Mouse (Mus musculus): ENCODE measurements at regions not wholly inside any gene's neighbourhood (a gene's known extent, or its start where the extent isn't known, plus 50 kb on each side); places are given as distances from the start of the nearest gene placed in this dataset.

- TF ChIP-seq CTCF (IDR thresholded peaks at IDR 0.05 in 2 of 3, conservative IDR thresholded peaks at IDR 0.05 in 1 of 3; ENCODE audit: control insufficient read depth in 1 of 3, insufficient read depth in 1 of 3, low read depth in 2 of 3, low read length in 3 of 3, poor library complexity in 1 of 3, severe bottlenecking in 1 of 3) = no peak
- TF ChIP-seq MAZ (IDR thresholded peaks at IDR 0.05; ENCODE audit: low read depth, low read length) = no peak
- no peak for TF ChIP-seq TBP (IDR thresholded peaks at IDR 0.05; ENCODE audit: low read depth, low read length)
- TF ChIP-seq POLR2A (IDR thresholded peaks at IDR 0.05; ENCODE audit: control insufficient read depth in 1 of 2, insufficient read depth in 1 of 2, low read depth in 1 of 2, low read length in 2 of 2, poor library complexity in 1 of 2) = no peak
- no peak for TF ChIP-seq BHLHE40 (IDR thresholded peaks at IDR 0.05; ENCODE audit: borderline replicate concordance, low read depth, low read length)
- TF ChIP-seq ZC3H11A (IDR thresholded peaks at IDR 0.05; ENCODE audit: low read depth, low read length) = no peak
- no peak for TF ChIP-seq ZNF384 (IDR thresholded peaks at IDR 0.05; ENCODE audit: low read depth, low read length)
- no peak for TF ChIP-seq MAFK (IDR thresholded peaks at IDR 0.05; ENCODE audit: borderline replicate concordance, low read depth, low read length)
- TF ChIP-seq GATA1 (IDR thresholded peaks at IDR 0.05; ENCODE audit: low read depth, low read length) = no peak
- TF ChIP-seq CHD2 (IDR thresholded peaks at IDR 0.05; ENCODE audit: low read length) = no peak
- no peak for TF ChIP-seq MAX (IDR thresholded peaks at IDR 0.05; ENCODE audit: low read length)
- no peak for TF ChIP-seq GABPA (IDR thresholded peaks at IDR 0.05; ENCODE audit: low read depth, low read length)
- no peak for TF ChIP-seq E2F4 (IDR thresholded peaks at IDR 0.05; ENCODE audit: borderline replicate concordance, low read depth, low read length)
- TF ChIP-seq POLR2AphosphoS2 (IDR thresholded peaks at IDR 0.05; ENCODE audit: low read length) = no peak
Observed at GRCm38 (mm10) chr7:111956671-111957070, 66.6 kb upstream of the Usp47 start.
